Mouse (Mus musculus): ENCODE data around the gene Cipc.

DNA sequence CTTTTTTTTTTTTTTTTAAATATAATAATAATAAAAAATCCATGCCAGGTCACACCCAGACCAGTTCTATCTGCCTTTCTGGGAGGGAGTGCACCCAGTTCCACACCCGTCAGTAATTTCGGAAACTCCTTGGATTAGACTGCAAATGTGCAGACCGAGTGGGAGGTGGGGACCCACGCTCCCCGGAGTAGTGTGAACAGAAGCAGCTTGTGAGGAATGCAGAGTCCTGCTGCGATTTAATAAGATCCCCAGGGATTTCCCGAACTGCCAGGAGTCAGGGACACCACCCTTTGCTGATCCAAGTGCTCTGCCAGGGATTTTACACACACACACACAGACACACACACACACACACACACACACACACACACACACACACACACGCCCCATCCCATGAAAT, 26.9 kb downstream of the Cipc start:
- TF ChIP-seq CTCF (IDR thresholded peaks at IDR 0.05; ENCODE audit: extremely low read depth, insufficient read depth, low read length) (no peak), POLR2A (IDR thresholded peaks at IDR 0.05; ENCODE audit: extremely low read depth, insufficient read depth, low read length) (no peak)
